Mouse (Mus musculus) large intestine, adult 2 months (tissue): ENCODE data around the gene P3h2. TPM values are rescaled to one million over a fixed set of nuclear protein-coding genes. Genes with fewer than 3 reads are reported as not detected.

Source experiments
- DNase-seq: peaks from one replicate; pipeline ENCODE4 v3.0.0-alpha.2; 2012; ENCODE audit warnings: low read depth, low spot score
- WGBS: fragments of 180-500 bp; shearing (Covaris S2); methylation state at CpG from one replicate; pipeline ENCODE4 v1.1.7; 2018; 5-methylcytosine and 5-hydroxymethylcytosine counted together
- polyA plus RNA-seq: library from polyadenylated mRNA; depleted of rRNA; stranded (reverse); fragments of >200 nt; gene quantifications from 2 replicates; pipeline ENCODE4 v1.2.3, GENCODE M21; 2012

The P3h2 gene
- polyA plus RNA-seq, 1 experiment = 1.1 TPM

DNA sequence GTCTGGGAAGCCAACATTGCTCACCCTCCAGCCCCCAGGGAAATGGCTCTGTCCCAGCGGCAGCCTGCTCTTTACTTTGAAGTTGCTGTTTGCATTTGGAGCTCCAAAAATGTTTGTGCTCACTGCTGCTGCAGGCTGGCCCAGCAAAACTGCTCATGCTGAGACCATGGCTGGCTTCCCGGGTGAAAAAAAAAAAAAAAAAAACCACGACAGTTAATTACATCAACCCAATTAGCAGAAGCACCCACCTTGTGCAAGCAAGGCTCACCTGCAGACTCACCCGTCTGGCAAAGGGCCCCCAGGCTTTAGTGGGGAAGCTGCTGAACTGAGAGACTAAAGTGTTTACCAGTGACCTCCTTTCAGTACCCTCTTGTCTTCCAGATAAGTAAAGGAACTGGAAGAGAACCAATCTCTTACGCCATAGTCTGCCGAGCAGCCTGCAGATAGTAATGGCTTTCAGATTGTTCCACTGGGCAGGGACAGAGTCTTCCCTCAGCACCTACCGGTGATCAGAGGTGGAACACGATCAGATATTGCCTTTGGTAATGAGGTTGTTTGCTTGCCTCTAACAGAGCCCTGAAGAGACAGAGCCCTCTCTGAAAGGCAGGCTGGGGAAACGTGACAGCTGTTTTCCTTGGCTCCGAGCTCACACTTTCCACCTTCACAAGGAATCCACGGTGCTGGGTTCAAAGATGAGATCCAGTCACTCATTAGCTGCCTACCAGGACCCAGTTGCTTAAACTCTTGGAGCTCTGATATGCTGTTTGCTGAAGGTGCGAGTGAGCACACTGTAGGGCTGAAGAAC is 160.2 kb downstream of the P3h2 start:
- 17% methylated on average over 12 of the region's 12 CpGs for WGBS

DNA sequence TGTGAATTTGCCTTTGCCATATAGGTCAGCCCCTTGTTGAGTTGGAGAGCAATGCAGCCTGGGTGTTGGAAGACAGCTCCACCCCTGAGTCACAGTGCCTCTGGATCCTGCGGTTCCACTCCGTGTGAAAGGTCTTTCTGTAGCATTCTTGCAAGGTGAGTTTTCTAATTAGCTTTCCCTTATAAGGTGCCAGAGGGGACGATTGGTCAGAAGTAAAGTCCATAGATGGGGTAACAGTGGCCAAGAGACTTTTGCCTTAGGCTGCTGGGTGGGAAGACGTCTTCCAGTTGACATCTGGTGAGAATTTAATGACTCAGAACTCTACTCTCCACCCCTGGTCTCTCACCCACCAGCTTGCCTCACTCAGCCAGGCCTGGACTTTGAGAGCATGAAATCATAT is 163.3 kb downstream of the P3h2 start:
- DNase-seq = no peak
- 51% methylated on average over 4 of the region's 4 CpGs for WGBS

More for the DNA sequence above, 160.2 kb downstream of the P3h2 start:
- no peak for DNase-seq

DNA sequence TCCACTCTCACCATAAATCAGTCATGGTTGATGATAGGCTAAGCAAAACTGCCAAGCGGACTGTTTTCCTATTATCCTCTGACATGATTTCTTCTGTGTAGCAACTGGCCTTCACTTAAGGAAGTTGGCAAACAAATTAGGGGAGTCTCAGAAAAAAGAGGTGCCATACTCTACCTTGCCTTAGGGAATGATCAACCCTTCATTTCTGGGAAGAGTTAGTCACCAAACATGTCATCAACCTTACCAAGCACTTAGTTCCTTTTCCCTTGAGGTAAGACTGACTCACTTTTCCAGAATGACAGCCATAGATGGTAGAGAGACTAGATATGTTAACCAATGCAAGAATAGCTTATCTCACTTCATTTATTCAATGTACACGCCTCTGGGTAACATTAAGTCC is 171.4 kb downstream of the P3h2 start:
- 68% methylated on average over 2 of the region's 2 CpGs for WGBS
- DNase-seq = no peak

DNA sequence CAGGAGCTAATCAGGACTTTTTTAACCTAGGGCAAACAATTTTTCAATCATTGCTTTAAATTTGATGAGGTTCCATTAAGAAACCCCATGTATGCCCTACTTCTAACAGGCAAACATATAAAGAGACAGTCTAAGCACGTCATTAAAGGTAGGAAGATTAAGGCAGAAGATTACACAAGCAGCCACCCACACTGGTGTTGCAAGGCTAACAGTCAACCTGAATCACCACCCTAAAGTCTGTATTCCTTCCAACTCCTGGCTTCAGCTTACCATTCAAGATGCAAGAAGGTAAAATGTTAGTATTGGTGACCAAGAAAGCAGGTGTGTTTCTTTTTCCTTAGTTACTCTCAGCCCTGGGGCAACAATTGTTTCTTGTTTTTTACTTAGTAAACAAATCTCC is 193.4 kb downstream of the P3h2 start:
- DNase-seq = no peak
- 35% methylated on average over 1 of the region's 1 CpGs for WGBS
